Mouse (Mus musculus) liver, embryonic 14.5 days (tissue): Measurements from ENCODE around the gene Fam209. TPM values are rescaled to one million over a fixed set of nuclear protein-coding genes. Genes with fewer than 3 reads are reported as not detected.

Experiments
- ATAC-seq: fragments of 200-750 bp; cut with Nextera tagmentation; 2 replicates; pipeline ENCODE4 v1.8.0; 2017; ENCODE audit warnings: moderate number of reproducible peaks, mild to moderate bottlenecking, moderate library complexity; ENCODE audit not compliant: insufficient read depth
- DNase-seq, 3 experiments: peaks; one replicate each; pipeline ENCODE4 v3.0.0-alpha.2; 2012 to 2013; ENCODE audit warnings: low read depth in 3 of 3, low spot score in 3 of 3
- H3K27ac ChIP-seq: fragments of 300-500 bp; sonication (generic); 2 replicates; pipeline ENCODE4 v1.5.1; 2014; ENCODE audit warnings: moderate library complexity, mild to moderate bottlenecking, control low read depth, inconsistent platforms
- H3K27me3 ChIP-seq: fragments of 300-500 bp; sonication (generic); 2 replicates; pipeline ENCODE4 v1.6.1; 2014; ENCODE audit warnings: mild to moderate bottlenecking, low read length, moderate library complexity; ENCODE audit not compliant: control insufficient read depth, insufficient read depth
- H3K36me3 ChIP-seq: fragments of 300-500 bp; sonication (generic); replicated peaks from 2 replicates; pipeline ENCODE4 v1.6.1; 2014; ENCODE audit warnings: low read depth; ENCODE audit not compliant: control insufficient read depth, insufficient read depth
- H3K4me1 ChIP-seq, 2 experiments: fragments of 200-500 bp in 1 of 2; fragments of 300-500 bp in 1 of 2; sonication (generic) in 1 of 2; replicated peaks; 2 replicates each; pipeline ENCODE4 v1.6.1; 2012 to 2014; ENCODE audit warnings: antibody characterized with exemption in 1 of 2, inconsistent platforms in 1 of 2, low read length in 1 of 2; ENCODE audit not compliant: control insufficient read depth in 2 of 2, insufficient read depth in 2 of 2
- H3K4me2 ChIP-seq: fragments of 300-500 bp; sonication (generic); 2 replicates; pipeline ENCODE4 v1.6.1; 2014; ENCODE audit warnings: low read depth, mild to moderate bottlenecking, control low read depth, moderate library complexity
- H3K4me3 ChIP-seq, 2 experiments: fragments of 200-500 bp in 1 of 2; fragments of 300-500 bp in 1 of 2; sonication (generic) in 1 of 2; 2 replicates each; pipeline ENCODE4 v1.5.1; 2012 to 2014; ENCODE audit warnings: low read depth in 2 of 2, low read length in 2 of 2, mild to moderate bottlenecking in 2 of 2, control low read depth in 1 of 2, inconsistent platforms in 1 of 2, moderate library complexity in 1 of 2; ENCODE audit not compliant: insufficient read depth in 1 of 2
- H3K9ac ChIP-seq: fragments of 300-500 bp; sonication (generic); replicated peaks from 2 replicates; pipeline ENCODE4 v1.6.1; 2014; ENCODE audit warnings: mild to moderate bottlenecking, control low read depth, moderate library complexity
- H3K9me3 ChIP-seq: fragments of 300-500 bp; sonication (generic); 2 replicates; pipeline ENCODE4 v1.6.1; 2016; ENCODE audit warnings: low read length, mixed read lengths; ENCODE audit not compliant: control insufficient read depth
- CTCF ChIP-seq: IDR thresholded peaks from 2 replicates; pipeline ENCODE4 v1.5.1; 2016; ENCODE audit warnings: antibody characterized with exemption, low read depth, control low read depth
- EP300 ChIP-seq: IDR thresholded peaks from 2 replicates; pipeline ENCODE4 v1.6.1; 2016; ENCODE audit warnings: antibody characterized with exemption, low read depth
- WGBS: fragments of 180-500 bp; shearing (Covaris S2); extraction: QIAGEN DNeasy Blood & Tissue Kit; methylation state at CpG from one replicate; pipeline ENCODE4 v1.1.7; 2014; ENCODE audit not compliant: insufficient replicate concordance; 5-methylcytosine and 5-hydroxymethylcytosine counted together
- polyA plus RNA-seq, 2 experiments: library from polyadenylated mRNA; depleted of rRNA in 1 of 2; stranded (reverse) in 1 of 2; unstranded in 1 of 2; fragments of >200 nt; fragmentation: Nextera tagmentation in 1 of 2; extraction: Ambion mirVana in 1 of 2; gene quantifications; 2 replicates each; pipeline versions ENCODE4 v1.2.1 to v1.2.3; 2012 to 2014

The Fam209 gene
- polyA plus RNA-seq, 2 experiments: 0.12 TPM; not detected in 1

GRCm38 (mm10) chr2:172510899-172511298, 38.6 kb downstream of the Fam209 start:
- Histone ChIP-seq H3K4me1 (no peaks in the 10 kb centered on the region), H3K4me2 (no peak overlapping the region), H3K9me3 (no peaks in the 10 kb centered on the region), H3K27ac (no peak overlapping the region), H3K4me3 (no peak overlapping the region), H3K27me3 (no peaks in the 10 kb centered on the region), H3K36me3 (no peaks in the 10 kb centered on the region), H3K9ac (no peak overlapping the region)
- no peak for ATAC-seq
- WGBS: 33% methylated on average over 3 of the region's 3 CpGs
- TF ChIP-seq CTCF (no peak), EP300 (no peak)
- no peak for DNase-seq

GRCm38 (mm10) chr2:172516407-172516992, 44.2 kb downstream of the Fam209 start:
- H3K27ac ChIP-seq: no peak overlapping the region
- no peak for ATAC-seq
- H3K36me3 ChIP-seq: no peaks in the 10 kb centered on the region
- DNase-seq: no peak
- H3K4me3 ChIP-seq: no peak overlapping the region
- H3K4me2 ChIP-seq: no peak overlapping the region
- no peak for TF ChIP-seq EP300
- TF ChIP-seq CTCF: no peak
- no peaks in the 10 kb centered on the region for H3K27me3 ChIP-seq
- 24% methylated on average over 11 of the region's 11 CpGs for WGBS
- H3K9me3 ChIP-seq: no peaks in the 10 kb centered on the region
- no peaks in the 10 kb centered on the region for H3K4me1 ChIP-seq
- no peak overlapping the region for H3K9ac ChIP-seq

DNA sequence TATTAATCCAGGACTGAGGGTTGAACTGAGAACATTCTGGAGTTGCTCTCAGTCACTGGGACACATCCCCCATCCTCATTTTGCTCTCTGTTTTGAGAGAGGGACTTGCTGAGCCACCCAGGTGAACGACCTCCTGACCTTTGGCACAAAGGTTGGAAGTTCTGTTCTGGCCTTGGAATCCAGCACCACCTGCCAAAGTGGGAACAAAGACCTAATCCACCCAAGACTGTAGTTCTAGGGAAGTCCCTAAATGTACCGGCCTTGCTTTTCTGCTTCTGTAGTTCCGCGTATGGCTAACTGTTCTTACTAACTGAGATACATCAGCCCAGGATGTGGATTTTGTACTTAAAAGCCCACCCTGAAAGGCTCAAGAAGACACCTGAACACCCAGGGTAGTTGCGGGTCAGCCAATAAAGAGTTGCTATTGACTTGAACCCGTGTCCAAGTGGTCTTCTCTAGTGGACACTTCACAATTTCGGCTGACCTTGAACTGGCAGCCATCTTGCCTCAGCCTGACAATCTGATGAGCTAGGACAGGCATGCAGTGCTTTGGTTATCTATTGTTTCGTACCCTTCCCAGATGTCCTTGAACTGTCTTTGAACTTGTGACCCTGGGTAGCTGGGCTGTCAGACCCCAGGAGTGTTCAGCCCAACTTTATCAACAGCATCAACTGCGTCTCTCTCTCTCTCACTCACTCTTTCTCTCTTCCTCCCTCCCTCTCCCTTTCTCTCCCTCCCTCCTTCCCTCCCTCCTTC, 48.5 kb downstream of the Fam209 start:
- TF ChIP-seq CTCF: no peak
- TF ChIP-seq EP300: no peak
- Histone ChIP-seq H3K27me3 (no peaks in the 10 kb centered on the region), H3K9ac (no peak overlapping the region), H3K4me3 (no peak overlapping the region), H3K4me2 (no peak overlapping the region), H3K27ac (no peak overlapping the region), H3K36me3 (no peaks in the 10 kb centered on the region), H3K9me3 (no peaks in the 10 kb centered on the region), H3K4me1 (no peaks in the 10 kb centered on the region)
- 62% methylated on average over 9 of the region's 9 CpGs for WGBS
- ATAC-seq (no peak), DNase-seq (no peak)

DNA sequence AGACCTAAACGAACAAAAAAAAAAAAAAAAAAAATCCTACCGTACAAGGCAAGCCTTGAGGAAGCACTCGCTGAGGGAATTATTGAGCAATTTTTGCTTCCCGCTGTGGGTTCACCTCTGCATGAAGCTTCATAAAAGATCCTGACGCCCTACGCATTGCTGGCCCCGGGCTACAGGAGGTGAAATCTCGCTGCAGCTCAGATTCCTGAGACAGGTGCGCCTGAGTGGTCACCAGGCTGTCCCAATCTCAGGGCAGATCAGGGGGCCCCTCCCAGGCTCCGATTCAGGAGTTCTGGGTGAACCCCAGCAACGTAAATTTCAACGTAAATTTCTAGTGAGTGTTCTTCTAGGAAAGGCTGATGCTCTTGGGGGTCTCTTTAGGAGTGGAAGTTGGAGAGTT, 50.2 kb downstream of the Fam209 start:
- Histone ChIP-seq H3K4me3 (no peak overlapping the region), H3K27ac (no peak overlapping the region), H3K27me3 (no peaks in the 10 kb centered on the region), H3K4me2 (no peak overlapping the region), H3K9ac (no peak overlapping the region), H3K9me3 (no peaks in the 10 kb centered on the region), H3K4me1 (no peaks in the 10 kb centered on the region), H3K36me3 (no peaks in the 10 kb centered on the region)
- 59% methylated on average over 11 of the region's 12 CpGs for whole genome bisulfite sequencing
- ATAC-seq: no peak
- no peak for DNase-seq
- no peak for TF ChIP-seq EP300

Other genes starting within 250 kb of the Fam209 start
- not detected in 2 replicates for gene Mc3r, start 224.0 kb upstream of the Fam209 start, polyA plus RNA-seq (2012; rRNA removed)
- not detected in 2 replicates for gene Mc3r, start 224.0 kb upstream of the Fam209 start, polyA plus RNA-seq (2014; fragmentation: Nextera tagmentation; extraction: Ambion mirVana)
- 44.5 and 61.2 TPM in 2 replicates for gene Fam210b, start 127.0 kb upstream of the Fam209 start, polyA plus RNA-seq (2012; rRNA removed)
- 107 and 109 TPM in 2 replicates for gene Fam210b, start 127.0 kb upstream of the Fam209 start, polyA plus RNA-seq (2014; fragmentation: Nextera tagmentation; extraction: Ambion mirVana)
- 60.1 and 64.4 TPM in 2 replicates for gene Aurka, start 102.0 kb upstream of the Fam209 start, polyA plus RNA-seq (2012; rRNA removed)
- 131 and 142 TPM in 2 replicates for gene Aurka, start 102.0 kb upstream of the Fam209 start, polyA plus RNA-seq (2014; fragmentation: Nextera tagmentation; extraction: Ambion mirVana)
- 22.9 and 24.0 TPM in 2 replicates for gene Cstf1, start 101.8 kb upstream of the Fam209 start, polyA plus RNA-seq (2012; rRNA removed)
- gene Cstf1, start 101.8 kb upstream of the Fam209 start, polyA plus RNA-seq (2014; fragmentation: Nextera tagmentation; extraction: Ambion mirVana): 23.9 and 25.5 TPM in 2 replicates
- 0.30 and 0.45 TPM in 2 replicates for gene Cass4, start 78.7 kb upstream of the Fam209 start, polyA plus RNA-seq (2012; rRNA removed)
- gene Cass4, start 78.7 kb upstream of the Fam209 start, polyA plus RNA-seq (2014; fragmentation: Nextera tagmentation; extraction: Ambion mirVana): 0.75 and 0.76 TPM in 2 replicates
- gene Rtf2, start 32.0 kb upstream of the Fam209 start, polyA plus RNA-seq (2012; rRNA removed): 17.7 and 22.5 TPM in 2 replicates
- 39.7 and 42.4 TPM in 2 replicates for gene Rtf2, start 32.0 kb upstream of the Fam209 start, polyA plus RNA-seq (2014; fragmentation: Nextera tagmentation; extraction: Ambion mirVana)
- gene Gcnt7, start 13.9 kb upstream of the Fam209 start, polyA plus RNA-seq (2012; rRNA removed): not detected in 2 replicates
- gene Gcnt7, start 13.9 kb upstream of the Fam209 start, polyA plus RNA-seq (2014; fragmentation: Nextera tagmentation; extraction: Ambion mirVana): 0.24 and 0.42 TPM in 2 replicates
- gene Tfap2c, start 77.1 kb downstream of the Fam209 start, polyA plus RNA-seq (2012; rRNA removed): 0.01 TPM in 1 of 2 replicates, not detected in the other
- not detected in 2 replicates for gene Tfap2c, start 77.1 kb downstream of the Fam209 start, polyA plus RNA-seq (2014; fragmentation: Nextera tagmentation; extraction: Ambion mirVana)